Mouse (Mus musculus): Measurements from ENCODE around the gene Baiap2. TPM values are rescaled to one million over a fixed set of nuclear protein-coding genes. Genes with fewer than 3 reads are reported as not detected.

Baiap2 gene
- total and polyA plus RNA-seq, 3 experiments: 5.8 to 10.9 (median 10.3) TPM

DNA sequence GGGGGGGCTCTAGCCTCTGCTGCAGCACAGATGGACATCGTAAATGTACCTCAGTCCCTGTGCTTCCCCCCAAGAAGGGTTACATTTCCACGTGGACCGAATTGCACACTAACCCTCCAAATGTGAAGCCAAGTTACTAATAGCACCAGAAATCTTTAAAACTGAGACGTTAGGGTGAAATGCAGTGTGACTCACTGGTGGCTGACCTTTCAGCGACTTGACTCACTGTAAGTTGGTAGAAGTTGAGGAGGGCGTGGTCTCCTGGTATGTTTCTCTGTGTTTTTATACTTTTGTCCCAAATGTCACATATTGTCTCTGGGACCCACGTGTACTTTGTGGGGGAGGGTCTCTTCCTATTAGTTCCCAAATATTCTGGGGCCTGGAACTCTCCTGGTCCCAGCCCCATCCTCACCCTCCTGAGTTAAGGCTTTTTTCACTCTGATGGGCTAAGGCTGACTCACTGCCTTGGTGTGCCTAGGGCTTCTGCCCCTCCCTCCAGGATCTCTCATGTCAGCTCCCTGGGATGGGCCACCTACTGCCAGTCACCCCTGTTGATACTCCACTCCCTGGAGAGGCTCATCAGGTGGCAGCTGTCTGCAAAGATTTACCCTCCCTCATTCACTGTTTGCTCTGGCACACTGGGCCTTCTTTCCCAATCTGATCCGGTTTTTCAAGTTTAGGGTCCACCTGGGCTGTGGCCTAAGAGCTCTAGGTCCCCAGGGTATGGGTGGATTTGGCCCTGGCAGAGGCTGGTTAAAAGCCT lies 33.4 kb downstream of the Baiap2 start:
- WGBS: 73% methylated on average over 8 of the region's 8 CpGs
- no peak overlapping the region for H3K27ac ChIP-seq
- intact Hi-C loops (cut with DNase I): no loop called here
- no peak overlapping the region for H3K4me3 ChIP-seq
- TF ChIP-seq EP300 (IDR thresholded peaks at IDR 0.05; ENCODE audit: insufficient read depth, low read depth, low read length) (no peak), CTCF (IDR thresholded peaks at IDR 0.05) (no peak), POLR2A (IDR thresholded peaks at IDR 0.05; ENCODE audit: insufficient read depth, low read depth, low read length) (no peak)
- no peaks in the 10 kb centered on the region for H3K27me3 ChIP-seq (ENCODE audit: control insufficient read depth, insufficient read depth, low read length)
- H3K36me3 ChIP-seq (ENCODE audit: control insufficient read depth, insufficient read depth, low read length): no peaks in the 10 kb centered on the region
- H3K79me2 ChIP-seq (replicated peaks; ENCODE audit: control insufficient read depth, insufficient read depth, low read length): no peaks in the 10 kb centered on the region
- no peaks in the 10 kb centered on the region; the same call in 1 of the 2 replicates for H3K4me1 ChIP-seq (ENCODE audit: control insufficient read depth, insufficient read depth, low read length)
- no peak for DNase-seq
- H3K9ac ChIP-seq (ENCODE audit: low read depth, low read length): no peak overlapping the region

DNA sequence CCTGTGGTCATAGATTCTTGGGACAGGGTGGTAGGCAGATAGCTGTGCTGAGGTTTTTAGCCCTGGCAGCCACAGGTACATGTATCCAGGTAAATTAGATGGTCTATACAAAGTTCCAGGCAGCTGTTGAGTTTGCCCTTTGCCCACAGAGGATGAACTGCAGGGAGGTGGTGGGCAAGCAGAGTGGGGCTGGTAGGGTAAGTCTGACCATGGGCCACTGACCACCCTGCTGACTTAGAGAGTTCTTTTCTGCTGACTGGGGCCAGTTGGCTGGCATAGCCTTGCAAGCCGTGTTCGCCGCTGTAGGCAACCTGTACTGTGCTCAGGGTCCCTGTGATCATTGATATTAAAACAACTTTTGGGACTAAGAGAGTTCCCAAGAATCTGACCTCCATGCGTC lies 36.1 kb downstream of the Baiap2 start:
- H3K79me2 ChIP-seq (replicated peaks; ENCODE audit: control insufficient read depth, insufficient read depth, low read length): no peaks in the 10 kb centered on the region

DNA sequence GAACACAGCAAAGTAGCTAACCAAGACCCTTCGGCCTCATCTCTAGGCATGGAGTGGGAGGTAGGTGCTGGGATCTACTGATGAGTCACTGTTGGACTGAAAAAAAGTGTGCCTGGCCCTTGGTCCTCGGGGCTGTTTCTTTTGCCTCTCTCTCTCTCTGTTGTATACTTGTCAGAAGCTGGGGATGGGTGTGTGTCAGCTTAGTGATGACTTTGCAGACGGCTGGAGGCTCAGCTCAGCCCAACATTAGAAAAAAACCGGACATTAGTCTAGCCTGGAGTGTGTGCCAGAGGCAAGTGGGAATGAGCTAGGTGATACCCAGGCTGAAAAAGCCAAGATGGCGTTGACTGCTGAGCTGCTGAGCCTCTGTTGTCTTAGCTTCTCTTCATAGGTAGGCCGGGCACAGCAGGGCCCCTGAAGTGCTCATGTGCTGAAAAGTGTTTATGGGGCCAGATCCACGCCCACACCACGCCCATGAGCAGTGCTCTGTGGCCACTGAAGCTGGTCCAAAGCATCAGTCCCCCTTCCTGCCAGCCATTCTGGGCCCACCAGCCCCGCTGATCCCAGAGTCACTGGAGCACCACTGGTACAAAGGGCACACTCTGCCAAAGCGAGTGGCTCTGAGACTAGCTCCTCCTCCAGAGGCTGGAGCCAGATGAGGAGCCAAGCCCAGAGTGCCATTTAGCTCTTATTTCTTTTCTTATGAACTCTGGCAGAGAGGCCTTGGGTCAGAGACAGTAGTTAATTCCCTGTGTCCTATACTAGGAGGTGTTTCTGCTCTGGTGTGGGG lies 37.2 kb downstream of the Baiap2 start:
- Histone ChIP-seq H3K4me1 (ENCODE audit: control insufficient read depth, insufficient read depth, low read length) (no peaks in the 10 kb centered on the region; the same call in none of the 2 replicates), H3K9ac (ENCODE audit: low read depth, low read length) (no peak overlapping the region), H3K4me3 (no peak overlapping the region), H3K27ac (no peak overlapping the region), H3K27me3 (ENCODE audit: control insufficient read depth, insufficient read depth, low read length) (no peaks in the 10 kb centered on the region), H3K79me2 (replicated peaks; ENCODE audit: control insufficient read depth, insufficient read depth, low read length) (no peaks in the 10 kb centered on the region), H3K36me3 (ENCODE audit: control insufficient read depth, insufficient read depth, low read length) (peaks cover 2% of the 10 kb centered on the region; the same call in 1 of the 2 replicates)
- DNase-seq: no peak
- TF ChIP-seq CTCF (IDR thresholded peaks at IDR 0.05): no peak
- TF ChIP-seq POLR2A (IDR thresholded peaks at IDR 0.05; ENCODE audit: insufficient read depth, low read depth, low read length): no peak
- no peak for TF ChIP-seq EP300 (IDR thresholded peaks at IDR 0.05; ENCODE audit: insufficient read depth, low read depth, low read length)
- 85% methylated on average over 10 of the region's 10 CpGs for WGBS
- intact Hi-C loops (cut with DNase I): no loop called here

More for the DNA sequence above, 36.1 kb downstream of the Baiap2 start:
- 99% methylated on average over 4 of the region's 4 CpGs for WGBS
- no peak overlapping the region for H3K4me3 ChIP-seq
- intact Hi-C loops (cut with DNase I): no loop called here
- H3K27me3 ChIP-seq (ENCODE audit: control insufficient read depth, insufficient read depth, low read length): no peaks in the 10 kb centered on the region
- no peak overlapping the region for H3K9ac ChIP-seq (ENCODE audit: low read depth, low read length)
- H3K27ac ChIP-seq: no peak overlapping the region
- peaks cover 2% of the 10 kb centered on the region; the same call in 1 of the 2 replicates for H3K36me3 ChIP-seq (ENCODE audit: control insufficient read depth, insufficient read depth, low read length)
- no peak for DNase-seq
- no peaks in the 10 kb centered on the region; the same call in none of the 2 replicates for H3K4me1 ChIP-seq (ENCODE audit: control insufficient read depth, insufficient read depth, low read length)
- TF ChIP-seq EP300 (IDR thresholded peaks at IDR 0.05; ENCODE audit: insufficient read depth, low read depth, low read length) (no peak), POLR2A (IDR thresholded peaks at IDR 0.05; ENCODE audit: insufficient read depth, low read depth, low read length) (no peak), CTCF (IDR thresholded peaks at IDR 0.05) (no peak)

DNA sequence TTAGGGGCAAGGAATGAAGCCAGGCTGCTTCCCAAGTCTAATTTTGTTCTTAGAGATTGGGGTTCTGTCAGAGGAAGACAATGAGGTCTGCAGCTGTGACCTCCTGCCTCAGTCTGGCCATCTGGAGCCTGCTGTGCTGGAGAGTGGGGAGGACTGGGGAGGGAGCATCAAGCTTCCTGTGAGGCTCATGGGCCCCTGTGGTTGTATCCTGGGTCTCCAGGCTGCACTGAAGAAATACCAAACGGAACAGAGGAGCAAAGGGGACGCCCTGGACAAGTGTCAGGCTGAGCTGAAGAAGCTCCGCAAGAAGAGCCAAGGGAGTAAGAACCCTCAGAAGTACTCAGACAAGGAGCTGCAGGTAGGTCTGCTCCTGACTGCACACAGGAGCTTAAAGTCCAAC lies 39.2 kb downstream of the Baiap2 start:
- Histone ChIP-seq H3K9ac (ENCODE audit: low read depth, low read length) (no peak overlapping the region), H3K4me1 (ENCODE audit: control insufficient read depth, insufficient read depth, low read length) (no peaks in the 10 kb centered on the region; the same call in 1 of the 2 replicates), H3K27me3 (ENCODE audit: control insufficient read depth, insufficient read depth, low read length) (no peaks in the 10 kb centered on the region), H3K27ac (no peak overlapping the region), H3K36me3 (ENCODE audit: control insufficient read depth, insufficient read depth, low read length) (peaks cover 2% of the 10 kb centered on the region; the same call in 1 of the 2 replicates), H3K4me3 (no peak overlapping the region), H3K79me2 (replicated peaks; ENCODE audit: control insufficient read depth, insufficient read depth, low read length) (no peaks in the 10 kb centered on the region)
- DNase-seq: no peak
- WGBS: 66% methylated on average over 3 of the region's 3 CpGs
- intact Hi-C loops (cut with DNase I): no loop called here
- TF ChIP-seq EP300 (IDR thresholded peaks at IDR 0.05; ENCODE audit: insufficient read depth, low read depth, low read length) (no peak), CTCF (IDR thresholded peaks at IDR 0.05) (no peak), POLR2A (IDR thresholded peaks at IDR 0.05; ENCODE audit: insufficient read depth, low read depth, low read length) (no peak)

DNA sequence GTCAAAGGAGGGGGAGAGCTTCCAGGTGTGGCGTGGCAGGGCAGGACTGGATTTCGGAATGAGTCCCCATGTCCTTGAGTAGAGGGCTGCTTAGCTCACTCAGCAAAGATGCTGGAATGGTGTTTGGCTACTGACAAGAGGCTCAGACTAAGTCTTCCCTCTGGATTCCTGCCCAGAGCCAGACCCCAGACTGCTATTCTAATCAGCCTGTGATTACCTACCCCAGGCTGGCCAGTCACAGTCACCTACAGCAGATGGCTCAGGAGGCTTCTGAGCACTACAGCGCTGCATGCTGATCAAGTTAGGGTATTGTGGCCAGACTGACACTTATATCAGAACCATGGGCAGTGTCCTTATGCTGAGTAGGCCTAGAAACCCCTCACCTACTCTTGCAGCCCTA lies 39.7 kb downstream of the Baiap2 start:
- Histone ChIP-seq H3K9ac (ENCODE audit: low read depth, low read length) (no peak overlapping the region), H3K27me3 (ENCODE audit: control insufficient read depth, insufficient read depth, low read length) (no peaks in the 10 kb centered on the region), H3K36me3 (ENCODE audit: control insufficient read depth, insufficient read depth, low read length) (peaks cover 2% of the 10 kb centered on the region; the same call in 1 of the 2 replicates), H3K4me3 (no peak overlapping the region), H3K4me1 (ENCODE audit: control insufficient read depth, insufficient read depth, low read length) (no peaks in the 10 kb centered on the region; the same call in 1 of the 2 replicates), H3K79me2 (replicated peaks; ENCODE audit: control insufficient read depth, insufficient read depth, low read length) (no peaks in the 10 kb centered on the region), H3K27ac (no peak overlapping the region)
- intact Hi-C loops (cut with DNase I): no loop called here
- DNase-seq: no peak
- TF ChIP-seq EP300 (IDR thresholded peaks at IDR 0.05; ENCODE audit: insufficient read depth, low read depth, low read length): no peak
- TF ChIP-seq POLR2A (IDR thresholded peaks at IDR 0.05; ENCODE audit: insufficient read depth, low read depth, low read length): no peak
- no peak for TF ChIP-seq CTCF (IDR thresholded peaks at IDR 0.05)
- WGBS: 93% methylated on average over 3 of the region's 3 CpGs

All from heart, adult 2 months (tissue).